ENCODE assay signal across 10 mouse cellular contexts in genomic region chr11:120577211-120578023, GRCm38 (mm10). TPM values are rescaled to one million over a fixed set of nuclear protein-coding genes. Genes with fewer than 3 reads are reported as not detected.
A peak's percentile ranks its signal among the peaks of the same experiment; 100 is the strongest.
DNase-seq lines count a peak whose midpoint lies in the region; TF ChIP-seq lines count a peak whose summit lies in the region.
"Had no signal": no experiment of that assay in that cellular context is flagged by ENCODE, and none has a peak within 500 bp of the region (broad histone marks: within the 10 kb centered on the region; RNA-seq: fewer than 3 reads in every experiment).

No protein-coding gene starts in this region.

- TF ChIP-seq CTCF in layer of hippocampus, adult 2 months (conservative IDR thresholded peaks at IDR 0.05) = peak; percentile 75
- peak; percentile 28 to 70 (median 51); a peak in 5 of 6 replicates for TF ChIP-seq CTCF in MEL (IDR thresholded peaks at IDR 0.05 in 2 of 3, conservative IDR thresholded peaks at IDR 0.05 in 1 of 3; ENCODE audit: control insufficient read depth in 1 of 3, insufficient read depth in 1 of 3, low read depth in 2 of 3, low read length in 3 of 3, poor library complexity in 1 of 3, severe bottlenecking in 1 of 3)

- H3K27ac ChIP-seq in layer of hippocampus, adult 2 months = no peak overlapping the region
- H3K27ac ChIP-seq in MEL (ENCODE audit: control insufficient read depth, low read depth, low read length) = no peak overlapping the region

- H3K79me2 ChIP-seq in MEL (ENCODE audit: control insufficient read depth, insufficient read depth, low read length, poor library complexity) = peaks cover 50% of the 10 kb centered on the region

- H3K9ac ChIP-seq in MEL (ENCODE audit: control insufficient read depth, low read depth, low read length, poor library complexity, severe bottlenecking) = no peak overlapping the region

- H3K4me3 ChIP-seq in layer of hippocampus, adult 2 months = no peak overlapping the region
- no peak overlapping the region for H3K4me3 ChIP-seq in MEL (ENCODE audit: control insufficient read depth in 1 of 2, insufficient read depth in 1 of 2, low read depth in 2 of 2, low read length in 2 of 2)

- peak; percentile 38 for TF ChIP-seq RAD21 in MEL (IDR thresholded peaks at IDR 0.05; ENCODE audit: low read depth, low read length)

- peaks cover 4 to 22% of the 10 kb centered on the region in 2 experiments; a peak in 3 of 4 replicates for H3K36me3 ChIP-seq in MEL (ENCODE audit: control insufficient read depth in 1 of 2, insufficient read depth in 2 of 2, low read length in 2 of 2)

- H3K27me3 ChIP-seq in MEL (ENCODE audit: control insufficient read depth in 1 of 2, insufficient read depth in 2 of 2, low read length in 2 of 2) = no peaks in the 10 kb centered on the region

- TF ChIP-seq POLR2A in MEL (IDR thresholded peaks at IDR 0.05; ENCODE audit: control insufficient read depth in 1 of 2, insufficient read depth in 1 of 2, low read depth in 1 of 2, low read length in 2 of 2, poor library complexity in 1 of 2) = 0 out of 4 replicates have a peak, but pooled peaks of 1 of the 2 experiments have one; percentile 22

- no peak for TF ChIP-seq EP300 in MEL (IDR thresholded peaks at IDR 0.05; ENCODE audit: low read depth in 1 of 2, low read length in 2 of 2)

- intact Hi-C loops in left cerebral cortex, postnatal 25 days (cut with DNase I) = no loop called here

- no peak for DNase-seq in layer of hippocampus, adult 2 months (ENCODE audit: low spot score in 2 of 2)
- DNase-seq in layer of hippocampus, adult 9-10 months (ENCODE audit: low spot score) = no peak
- peak; percentile 80 for DNase-seq in MEL (ENCODE audit: low read depth, low spot score)
- DNase-seq in cerebellum, postnatal 14 days = peak; percentile 42 to 63
- DNase-seq in kidney, postnatal 36 days = peak; percentile 62 to 85
- peak; percentile 41 for DNase-seq in yolk sac, embryonic 10.5 days (ENCODE audit: low spot score)
- DNase-seq in urinary bladder, postnatal 36 days (ENCODE audit: low spot score in 2 of 2) = no peak
- no peak for DNase-seq in left cerebral cortex, postnatal 25 days (ENCODE audit: low spot score in 2 of 2)

- H3K9me3 ChIP-seq in MEL (replicated peaks; ENCODE audit: insufficient read depth, low read length) = no peaks in the 10 kb centered on the region

- H3K4me1 ChIP-seq in MEL (ENCODE audit: control insufficient read depth in 1 of 2, insufficient read depth in 2 of 2, low read length in 2 of 2) = peaks cover 8 to 18% of the 10 kb centered on the region in 2 experiments

TF ChIP-seq in MEL, 35 proteins besides CTCF, POLR2A, EP300 and RAD21:
- TF ChIP-seq ZMIZ1 (IDR thresholded peaks at IDR 0.05; ENCODE audit: low read depth, low read length) (peak; percentile 77), SIN3A (IDR thresholded peaks at IDR 0.05; ENCODE audit: low read length) (peak; percentile 70; the same call in 1 of the 2 replicates), MAX (IDR thresholded peaks at IDR 0.05; ENCODE audit: low read length) (no peak), SMC3 (IDR thresholded peaks at IDR 0.05; ENCODE audit: low read depth, low read length) (peak; percentile 74), KAT2A (conservative IDR thresholded peaks at IDR 0.05; ENCODE audit: low read depth, low read length) (no peak), E2F4 (IDR thresholded peaks at IDR 0.05; ENCODE audit: borderline replicate concordance, low read depth, low read length) (peak; percentile 53; the same call in 1 of the 2 replicates), HCFC1 (IDR thresholded peaks at IDR 0.05; ENCODE audit: low read depth, low read length) (0 out of 2 replicates have a peak, but pooled peaks have one; percentile 26), NELFE (IDR thresholded peaks at IDR 0.05; ENCODE audit: low read depth, low read length) (0 out of 2 replicates have a peak, but pooled peaks have one; percentile 37), MXI1 (IDR thresholded peaks at IDR 0.05; ENCODE audit: low read depth, low read length) (0 out of 2 replicates have a peak, but pooled peaks have one; percentile 49), CHD2 (IDR thresholded peaks at IDR 0.05; ENCODE audit: low read length) (no peak; the same call in 1 of the 2 replicates), USF2 (IDR thresholded peaks at IDR 0.05; ENCODE audit: borderline replicate concordance in 1 of 2, insufficient read depth in 1 of 2, low read depth in 1 of 2, low read length in 2 of 2) (no peak), NRF1 (IDR thresholded peaks at IDR 0.05; ENCODE audit: insufficient read depth, low read depth, low read length, poor library complexity, severe bottlenecking) (no peak), POLR2AphosphoS2 (IDR thresholded peaks at IDR 0.05; ENCODE audit: low read length) (peak; percentile 69), USF1 (IDR thresholded peaks at IDR 0.05; ENCODE audit: low read depth, low read length) (0 out of 2 replicates have a peak, but pooled peaks have one; percentile 10), BHLHE40 (IDR thresholded peaks at IDR 0.05; ENCODE audit: borderline replicate concordance, low read depth, low read length) (peak; percentile 26; the same call in 1 of the 2 replicates), MYC (IDR thresholded peaks at IDR 0.05; ENCODE audit: low read depth, low read length) (0 out of 2 replicates have a peak, but pooled peaks have one; percentile 54), MAFK (IDR thresholded peaks at IDR 0.05; ENCODE audit: borderline replicate concordance, low read depth, low read length) (0 out of 2 replicates have a peak, but pooled peaks have one; percentile 43), ZC3H11A (IDR thresholded peaks at IDR 0.05; ENCODE audit: low read depth, low read length) (peak; percentile 38; the same call in 1 of the 2 replicates)
TF ChIP-seq in MEL: peak in this region for 13.

RNA-seq across cellular contexts. Expression of gene Arhgdia, which starts 4.0 kb away (rescaled TPM):
- 100 to 1,000 TPM; 270 to 277 TPM for total RNA-seq in layer of hippocampus, adult 2 months (2021)
- total RNA-seq in MEL (2012; rRNA removed) = 364 and 367 TPM in 2 replicates
- 100 to 1,000 TPM; 601 to 821 TPM for polyA plus RNA-seq in MEL (2012; ENCODE audit: insufficient read depth in 1 of 2, insufficient read length in 2 of 2, low read depth in 1 of 2, low replicate concordance in 2 of 2, missing spikeins in 1 of 2)
- total RNA-seq in left cerebral cortex, postnatal 25 days (2021) = 100 to 1,000 TPM; 340 to 344 TPM

RNA-seq across cellular contexts. Expression of gene P4hb, which starts 4.4 kb away (rescaled TPM):
- total RNA-seq in layer of hippocampus, adult 2 months (2021) = 100 to 1,000 TPM; 106 to 118 TPM
- 625 and 639 TPM in 2 replicates for total RNA-seq in MEL (2012; rRNA removed)
- 1,000 to 10,000 TPM in 1 of 2 experiments, 100 to 1,000 TPM in 1; 563 to 1,152 TPM for polyA plus RNA-seq in MEL (2012; ENCODE audit: insufficient read depth in 1 of 2, insufficient read length in 2 of 2, low read depth in 1 of 2, low replicate concordance in 2 of 2, missing spikeins in 1 of 2)
- total RNA-seq in left cerebral cortex, postnatal 25 days (2021) = 100 to 1,000 TPM; 125 to 127 TPM

RNA-seq across cellular contexts. Expression of gene Alyref, which starts 20.7 kb away (rescaled TPM):
- total RNA-seq in layer of hippocampus, adult 2 months (2021) = 10 to 100 TPM; 58.0 to 66.8 TPM
- 1,072 and 1,078 TPM in 2 replicates for total RNA-seq in MEL (2012; rRNA removed)
- polyA plus RNA-seq in MEL (2012; ENCODE audit: insufficient read depth in 1 of 2, insufficient read length in 2 of 2, low read depth in 1 of 2, low replicate concordance in 2 of 2, missing spikeins in 1 of 2) = 100 to 1,000 TPM in 1 of 2 experiments, not detected in 1; 600 TPM
- 10 to 100 TPM; 59.9 to 61.2 TPM for total RNA-seq in left cerebral cortex, postnatal 25 days (2021)

RNA-seq across cellular contexts. Expression of gene Anapc11, which starts 20.8 kb away (rescaled TPM):
- total RNA-seq in layer of hippocampus, adult 2 months (2021) = 10 to 100 TPM; 87.1 to 89.6 TPM
- 97.3 and 130 TPM in 2 replicates for total RNA-seq in MEL (2012; rRNA removed)
- 100 to 1,000 TPM in 1 of 2 experiments, not detected in 1; 120 TPM for polyA plus RNA-seq in MEL (2012; ENCODE audit: insufficient read depth in 1 of 2, insufficient read length in 2 of 2, low read depth in 1 of 2, low replicate concordance in 2 of 2, missing spikeins in 1 of 2)
- 10 to 100 TPM; 93.2 to 94.8 TPM for total RNA-seq in left cerebral cortex, postnatal 25 days (2021)

RNA-seq across cellular contexts. Expression of gene Ppp1r27, which starts 26.5 kb away (rescaled TPM):
- total RNA-seq in layer of hippocampus, adult 2 months (2021) = not detected
- not detected in 2 replicates for total RNA-seq in MEL (2012; rRNA removed)
- polyA plus RNA-seq in MEL (2012; ENCODE audit: insufficient read depth in 1 of 2, insufficient read length in 2 of 2, low read depth in 1 of 2, low replicate concordance in 2 of 2, missing spikeins in 1 of 2) = not detected
- total RNA-seq in left cerebral cortex, postnatal 25 days (2021) = not detected
- total RNA-seq: left cerebral cortex, postnatal 10 days had no signal
- polyA plus RNA-seq: stomach, embryonic 14.5 days had no signal

Comparison
In these comparisons a context has a peak if more than half of its experiments do, and no peak if none do; other contexts are left out.
1. DNase-seq: peak in MEL (single experiment), cerebellum, postnatal 14 days (2 of 2), kidney, postnatal 36 days (2 of 2) and yolk sac, embryonic 10.5 days (single experiment); none in layer of hippocampus, adult 2 months (0 of 2), layer of hippocampus, adult 9-10 months (single experiment), urinary bladder, postnatal 36 days (0 of 2) and left cerebral cortex, postnatal 25 days (0 of 2).
2. RNA of gene Alyref, which starts 20.7 kb away (total RNA-seq): 1,072 to 1,078 TPM in MEL; 58.0 to 66.8 TPM in layer of hippocampus, adult 2 months and 59.9 to 61.2 TPM in left cerebral cortex, postnatal 25 days; every median in the first group is over 10 times any median in the second.